In the genomic region with DNA sequence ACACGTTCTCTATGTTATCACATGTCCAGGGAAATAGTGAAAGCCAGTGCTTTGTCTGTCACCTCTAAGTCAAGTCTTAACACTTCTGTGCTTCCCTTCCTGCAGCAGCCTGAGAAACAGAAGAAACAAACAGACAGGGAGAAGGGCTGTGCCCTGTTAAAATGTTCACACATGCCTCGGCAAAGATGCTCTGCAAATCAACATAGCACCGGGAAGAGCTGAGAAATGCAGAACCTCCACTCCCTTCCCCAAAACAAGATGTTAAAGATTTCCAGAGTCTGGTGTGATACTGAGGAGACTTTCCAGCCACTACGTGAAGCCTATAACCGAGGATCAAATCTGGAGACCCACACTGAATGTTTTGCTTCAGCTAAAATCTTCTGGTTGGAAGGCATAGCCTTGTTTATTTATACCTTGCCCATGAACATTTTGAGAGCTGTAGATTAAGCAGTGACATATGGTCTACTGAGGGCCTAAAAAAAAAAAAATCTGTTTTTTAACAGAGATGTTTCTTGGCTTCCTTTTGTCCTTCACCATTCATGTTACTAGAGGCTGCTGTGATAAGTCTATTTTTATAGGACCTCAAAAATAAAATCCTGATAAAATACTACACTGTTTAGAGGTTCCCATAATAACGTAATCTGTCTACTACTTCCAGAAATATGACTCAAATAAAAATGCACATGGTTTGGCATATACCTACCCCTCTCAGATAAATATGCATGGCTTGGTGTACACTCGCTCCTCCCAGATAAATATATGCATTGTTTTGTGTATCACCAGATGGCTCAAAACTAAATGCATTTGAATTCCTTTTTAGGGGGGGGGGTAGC, we compare ENCODE assay signal across 16 mouse cellular contexts.
A peak's percentile ranks its signal among the peaks of the same experiment; 100 is the strongest.
DNase-seq lines count a peak whose midpoint lies in the region; ATAC-seq and TF ChIP-seq lines count a peak whose summit lies in the region.
"Had no signal": no experiment of that assay in that cellular context is flagged by ENCODE, and none has a peak within 500 bp of the region (broad histone marks: within the 10 kb centered on the region; RNA-seq: fewer than 3 reads in every experiment).

No protein-coding gene starts in this region.

- no peak for TF ChIP-seq POLR2A in brain, embryonic 14.5 days (IDR thresholded peaks at IDR 0.05; ENCODE audit: borderline replicate concordance, extremely low read depth, insufficient read depth, insufficient read length, poor library complexity, severe bottlenecking)

- H3K9me3 ChIP-seq in heart, embryonic 14.5 days (ENCODE audit: control insufficient read depth, low read length), result no peaks in the 10 kb centered on the region
- no peaks in the 10 kb centered on the region for H3K9me3 ChIP-seq in heart, embryonic 10.5 days
- no peaks in the 10 kb centered on the region for H3K9me3 ChIP-seq in forebrain, embryonic 15.5 days
- H3K9me3 ChIP-seq: embryonic facial prominence, embryonic 12.5 days; limb, embryonic 13.5 days had no signal

- 36% methylated on average over 7 of the region's 7 CpGs for WGBS in heart, embryonic 14.5 days
- 41% methylated on average over 7 of the region's 7 CpGs for WGBS in heart, embryonic 10.5 days
- 47% methylated on average over 7 of the region's 7 CpGs for WGBS in forebrain, embryonic 15.5 days

- intact Hi-C loops in left cerebral cortex, postnatal 36 days (cut with DNase I), result no loop called here
- intact Hi-C loops in left cerebral cortex, postnatal 4 days (cut with DNase I), result no loop called here

- 0 out of 2 replicates have a peak overlapping the region, but pooled peaks have one; percentile 6 for H3K4me2 ChIP-seq in heart, embryonic 14.5 days (ENCODE audit: low read length)
- no peak overlapping the region for H3K4me2 ChIP-seq in forebrain, embryonic 15.5 days (replicated peaks)
- H3K4me2 ChIP-seq: embryonic facial prominence, embryonic 12.5 days; limb, embryonic 13.5 days had no signal

- no peaks in the 10 kb centered on the region for H3K36me3 ChIP-seq in heart, embryonic 14.5 days (ENCODE audit: control insufficient read depth, insufficient read depth, low read length)
- H3K36me3 ChIP-seq in heart, embryonic 10.5 days, result no peaks in the 10 kb centered on the region
- H3K36me3 ChIP-seq in forebrain, embryonic 15.5 days, result no peaks in the 10 kb centered on the region
- H3K36me3 ChIP-seq: embryonic facial prominence, embryonic 12.5 days; limb, embryonic 13.5 days had no signal

- no peak for ATAC-seq in heart, embryonic 14.5 days (ENCODE audit: insufficient number of reproducible peaks, insufficient read depth, low FRiP score, low read depth)
- ATAC-seq in forebrain, embryonic 15.5 days (replicated peaks), result peak; percentile 92

- H3K9ac ChIP-seq in heart, embryonic 14.5 days (ENCODE audit: low read length), result no peak overlapping the region
- no peak overlapping the region for H3K9ac ChIP-seq in forebrain, embryonic 15.5 days (replicated peaks)
- H3K9ac ChIP-seq: embryonic facial prominence, embryonic 12.5 days; limb, embryonic 13.5 days had no signal

- H3K4me1 ChIP-seq in heart, embryonic 14.5 days (ENCODE audit: control insufficient read depth in 2 of 2, insufficient read depth in 2 of 2, low read length in 2 of 2), result 0 out of 4 replicates have a peak, but pooled peaks cover 0 to 4% of the 10 kb centered on the region in 2 experiments
- H3K4me1 ChIP-seq in heart, embryonic 10.5 days, result no peaks in the 10 kb centered on the region
- peaks cover 11% of the 10 kb centered on the region for H3K4me1 ChIP-seq in forebrain, embryonic 15.5 days
- H3K4me1 ChIP-seq: embryonic facial prominence, embryonic 12.5 days; limb, embryonic 13.5 days had no signal

- no peak overlapping the region for H3K4me3 ChIP-seq in heart, embryonic 14.5 days (ENCODE audit: control insufficient read depth in 1 of 2, insufficient read depth in 1 of 2, low read depth in 1 of 2, low read length in 2 of 2)
- H3K4me3 ChIP-seq in heart, embryonic 10.5 days, result no peak overlapping the region
- no peak overlapping the region for H3K4me3 ChIP-seq in forebrain, embryonic 15.5 days
- H3K4me3 ChIP-seq: embryonic facial prominence, embryonic 12.5 days; limb, embryonic 13.5 days had no signal

- H3K27me3 ChIP-seq in heart, embryonic 14.5 days (ENCODE audit: control insufficient read depth, insufficient read depth, low read length), result no peaks in the 10 kb centered on the region
- H3K27me3 ChIP-seq in heart, embryonic 10.5 days (ENCODE audit: insufficient read depth, poor library complexity, severe bottlenecking), result no peaks in the 10 kb centered on the region
- no peaks in the 10 kb centered on the region for H3K27me3 ChIP-seq in forebrain, embryonic 15.5 days
- H3K27me3 ChIP-seq: embryonic facial prominence, embryonic 12.5 days; limb, embryonic 13.5 days had no signal

- DNase-seq in heart, embryonic 10.5 days (ENCODE audit: low spot score), result no peak
- DNase-seq in left cerebral cortex, postnatal 36 days (ENCODE audit: low spot score in 2 of 2), result peak; percentile 5
- no peak for DNase-seq in left cerebral cortex, postnatal 4 days
- peak; percentile 80 for DNase-seq in brain, embryonic 14.5 days (ENCODE audit: low read depth)
- DNase-seq in gastrocnemius, adult 8-10 months (ENCODE audit: low spot score in 2 of 2), result no peak
- no peak for DNase-seq in thymus, postnatal 0 days (ENCODE audit: low spot score)
- DNase-seq: adrenal gland, adult 8-10 months; B cell, adult 2 months; cerebellum, postnatal 10 days; gastrocnemius, postnatal 36 days; heart, postnatal 10 days; lung, postnatal 4 days had no signal

- no peak overlapping the region for H3K27ac ChIP-seq in heart, embryonic 14.5 days (replicated peaks in 1 of 2; ENCODE audit: control insufficient read depth in 1 of 2, insufficient read depth in 1 of 2, low read depth in 2 of 2, low read length in 2 of 2)
- H3K27ac ChIP-seq in heart, embryonic 10.5 days, result no peak overlapping the region
- peak overlapping the region; percentile 79 for H3K27ac ChIP-seq in forebrain, embryonic 15.5 days (replicated peaks)
- H3K27ac ChIP-seq: embryonic facial prominence, embryonic 12.5 days; limb, embryonic 13.5 days had no signal

- TF ChIP-seq CTCF in brain, embryonic 14.5 days (IDR thresholded peaks at IDR 0.05; ENCODE audit: borderline replicate concordance, extremely low read depth, insufficient read depth, insufficient read length), result no peak

Comparison
In these comparisons a context has a peak if more than half of its experiments do, and no peak if none do; other contexts are left out.
1. DNase-seq: peak in left cerebral cortex, postnatal 36 days (2 of 2) and brain, embryonic 14.5 days (single experiment); none in heart, embryonic 10.5 days (single experiment), left cerebral cortex, postnatal 4 days (single experiment), gastrocnemius, adult 8-10 months (0 of 2) and thymus, postnatal 0 days (single experiment).